Mouse (Mus musculus) spleen, postnatal 36 days (tissue): ENCODE data around the gene Pik3c2b.

Experiments
- DNase-seq, 2 experiments: peaks; one replicate each; pipeline ENCODE4 v3.0.0; 2022; ENCODE audit warnings: low spot score in 2 of 2, mixed read lengths in 1 of 2

Pik3c2b gene

DNA sequence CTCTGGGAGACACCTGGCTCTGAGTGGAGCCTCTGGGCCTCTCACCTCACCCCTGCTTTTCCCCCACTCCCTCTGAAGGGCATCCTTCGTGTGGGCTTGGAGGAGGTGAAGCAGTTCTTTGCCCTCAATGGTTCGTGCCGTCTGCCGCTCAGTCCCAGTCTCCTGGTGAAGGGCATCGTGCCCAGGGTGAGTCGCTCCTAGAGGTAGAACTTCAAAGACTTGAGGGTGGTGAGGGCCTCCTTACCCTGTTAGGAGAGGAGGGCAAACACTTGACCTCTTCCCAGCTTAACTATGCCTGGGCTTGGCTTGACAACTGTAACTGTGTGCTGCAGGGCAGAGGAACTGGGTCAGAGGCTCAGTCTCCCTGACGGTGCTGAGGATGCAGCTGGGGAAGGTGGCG is 46.0 kb downstream of the Pik3c2b start:
- no peak for DNase-seq

GRCm38 (mm10) chr1:133093719-133094118 is 48.3 kb downstream of the Pik3c2b start:
- no peak for DNase-seq

DNA sequence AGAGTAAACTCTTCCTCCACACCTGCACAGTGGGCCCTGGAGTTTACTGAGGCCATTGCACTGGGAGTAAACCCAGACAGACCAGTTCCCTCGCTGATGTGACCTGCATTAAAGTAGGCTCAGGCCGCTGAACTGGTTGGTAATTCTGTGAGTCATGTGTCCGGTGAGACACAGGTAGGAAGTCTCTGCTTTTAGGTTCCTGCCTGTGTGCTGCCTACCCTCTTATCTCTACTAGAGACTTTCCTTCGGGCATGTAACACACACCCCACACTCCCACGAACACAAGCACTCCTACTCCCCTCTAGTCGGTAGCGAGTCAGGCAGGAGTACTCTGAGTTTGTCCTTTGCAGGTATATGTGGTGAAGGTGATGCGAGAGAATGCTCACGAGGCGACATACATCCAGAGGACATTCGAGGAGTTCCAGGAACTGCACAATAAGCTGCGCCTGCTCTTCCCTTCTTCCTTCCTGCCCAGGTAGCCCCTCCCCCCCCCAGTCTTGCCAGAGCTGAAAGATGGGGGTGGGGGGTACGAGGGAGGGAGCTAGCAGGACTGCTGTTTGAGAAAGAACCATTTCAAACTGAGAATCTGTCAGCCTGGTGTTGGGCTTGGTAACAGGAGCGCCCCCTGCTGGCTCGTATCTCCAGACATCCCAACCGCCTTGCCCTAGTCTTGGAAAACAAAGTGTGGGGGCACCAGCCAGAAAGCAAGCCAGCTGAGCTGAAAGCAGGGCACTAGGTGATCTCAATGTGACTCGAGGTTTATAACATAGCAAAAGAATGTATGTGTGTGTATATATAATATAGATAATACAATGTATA is 55.7 kb downstream of the Pik3c2b start:
- DNase-seq, result peak; percentile 52 to 54

DNA sequence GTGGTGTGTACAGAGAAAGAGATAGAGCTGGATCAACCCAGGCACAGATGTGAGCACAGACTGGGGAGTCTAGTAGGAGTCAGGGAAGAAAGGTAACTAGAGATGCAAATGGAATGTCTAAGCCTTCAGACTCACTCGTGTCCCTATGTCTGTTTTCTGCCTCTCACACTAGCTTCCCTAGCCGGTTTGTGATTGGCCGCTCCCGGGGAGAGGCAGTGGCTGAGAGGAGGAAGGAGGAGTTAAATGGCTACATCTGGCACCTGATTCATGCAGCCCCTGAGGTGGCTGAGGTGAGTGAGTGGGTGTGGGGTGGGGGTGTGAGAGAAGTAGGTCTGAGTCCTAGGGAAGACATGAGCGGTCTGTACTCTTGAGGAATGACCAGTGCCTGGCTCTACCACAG is 56.6 kb downstream of the Pik3c2b start:
- no peak for DNase-seq

DNA sequence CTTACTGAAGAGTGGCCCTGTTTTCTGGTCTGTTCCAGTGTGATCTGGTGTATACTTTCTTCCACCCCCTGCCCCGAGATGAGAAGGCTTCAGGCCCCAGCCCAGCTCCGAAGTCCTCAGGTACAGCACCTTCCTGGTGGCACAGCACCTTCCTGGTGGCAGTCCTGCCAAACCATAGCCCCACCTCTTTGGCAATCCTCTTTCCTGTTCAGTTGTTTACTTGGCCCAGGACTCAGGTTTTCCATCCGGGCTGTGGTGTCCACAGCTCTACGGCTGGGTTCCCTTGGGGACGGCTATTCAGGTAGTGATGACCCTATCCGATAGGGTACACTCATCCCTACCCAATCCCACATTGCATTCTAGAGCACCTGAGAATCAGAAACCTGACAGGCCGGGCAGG is 57.8 kb downstream of the Pik3c2b start:
- no peak for DNase-seq

- no peak for DNase-seq
These were observed 58.4 kb downstream of the Pik3c2b start for GRCm38 (mm10) chr1:133103871-133104270.

GRCm38 (mm10) chr1:133116108-133116507 is 70.6 kb downstream of the Pik3c2b start:
- no peak for DNase-seq

- peak; percentile 15 to 53 for DNase-seq
These were observed 72.7 kb downstream of the Pik3c2b start for GRCm38 (mm10) chr1:133118127-133118526.

- no peak for DNase-seq
These were observed 73.4 kb downstream of the Pik3c2b start for GRCm38 (mm10) chr1:133118844-133119243.

DNA sequence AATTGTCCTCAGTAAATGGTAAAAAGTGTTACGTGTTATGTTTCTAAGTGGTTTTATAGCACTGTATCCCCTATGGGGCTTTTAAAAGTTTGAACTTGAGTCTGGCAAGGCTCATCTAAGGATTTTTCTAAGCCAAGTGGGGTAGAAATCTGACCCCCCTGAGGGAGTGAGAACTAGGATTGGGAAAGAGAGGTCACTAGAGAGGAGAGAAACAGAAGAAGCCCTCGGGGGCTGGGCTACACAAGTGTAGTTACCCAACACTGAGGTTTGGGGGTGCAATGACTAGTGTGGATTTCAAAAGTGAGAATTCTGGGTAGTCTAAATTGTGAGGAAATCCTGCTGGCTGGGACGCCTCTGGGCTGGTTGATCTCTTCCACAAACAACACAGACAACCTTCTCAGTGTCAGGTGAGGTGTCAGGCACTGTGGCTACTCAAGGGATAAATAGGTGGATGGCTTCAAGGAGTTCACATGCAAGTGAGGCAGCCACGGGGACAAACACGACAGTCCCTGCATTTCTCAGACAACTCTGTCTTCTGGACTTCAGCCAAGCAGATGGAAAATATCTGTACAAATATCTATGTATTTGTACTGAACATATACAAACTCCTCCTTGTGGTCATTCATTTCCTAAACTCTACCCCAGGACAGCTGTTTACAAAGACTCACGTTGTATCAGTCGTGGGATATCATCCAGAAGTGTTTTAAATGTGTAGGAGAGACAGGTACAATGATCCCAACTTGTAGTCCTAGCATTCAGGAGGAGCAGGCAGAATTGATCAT is 74.7 kb downstream of the Pik3c2b start:
- DNase-seq, result peak in 1 of 2 experiments; percentile 20

- DNase-seq, result no peak
These were observed 75.8 kb downstream of the Pik3c2b start for GRCm38 (mm10) chr1:133121246-133121645.

- DNase-seq, result no peak
These were observed 78.7 kb downstream of the Pik3c2b start for GRCm38 (mm10) chr1:133124137-133124536.

- DNase-seq, result no peak
These were observed 80.3 kb downstream of the Pik3c2b start for GRCm38 (mm10) chr1:133125640-133126364.

DNA sequence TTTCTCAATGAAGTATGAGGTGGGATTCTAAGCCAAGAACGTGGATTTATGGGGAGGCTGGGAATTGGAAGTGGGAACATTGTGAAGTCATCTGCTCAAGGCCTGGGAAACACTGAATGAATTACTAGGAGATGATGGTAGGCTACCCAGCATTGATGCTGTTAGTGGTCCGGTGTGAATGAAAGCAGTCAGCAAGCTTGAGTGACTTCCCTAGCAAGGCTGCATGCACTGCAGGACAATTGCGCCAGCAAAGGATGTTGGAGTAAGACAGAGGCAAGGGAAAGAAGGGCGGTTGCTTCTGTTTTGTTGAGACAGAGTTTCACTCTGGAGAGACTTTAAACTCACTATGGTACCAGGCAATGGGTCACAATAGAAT is 80.9 kb downstream of the Pik3c2b start:
- no peak for DNase-seq

GRCm38 (mm10) chr1:133127328-133127727 is 81.9 kb downstream of the Pik3c2b start:
- no peak for DNase-seq

- DNase-seq, result no peak
These were observed 84.2 kb downstream of the Pik3c2b start for GRCm38 (mm10) chr1:133129471-133130221.

- peak; percentile 100 for DNase-seq
These were observed 85.4 kb downstream of the Pik3c2b start, which contains the start of gene Ppp1r15b for GRCm38 (mm10) chr1:133130638-133131560. Gene Ppp1r15b, plus strand, starts transcription at chr1:133131143.

DNA sequence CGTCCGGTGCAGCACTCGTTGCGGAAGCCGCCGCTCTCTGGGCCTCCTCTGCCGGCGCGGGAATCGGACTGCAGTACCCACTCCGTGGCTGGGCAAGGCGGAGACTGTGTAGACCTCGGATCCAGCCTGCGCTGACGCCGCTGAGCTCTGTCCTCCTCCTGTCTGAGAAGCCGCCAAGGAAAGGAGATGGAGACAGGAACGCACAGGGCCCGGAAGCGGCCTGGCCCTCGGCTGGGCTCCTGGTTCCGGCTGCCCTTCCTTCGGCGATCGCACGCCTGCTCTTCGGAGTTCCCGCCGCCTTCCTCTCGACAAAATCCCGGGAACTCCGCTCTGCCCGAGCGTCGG is 86.1 kb downstream of the Pik3c2b start:
- no peak for DNase-seq

- DNase-seq, result peak; percentile 6 to 29
These were observed 86.5 kb downstream of the Pik3c2b start for GRCm38 (mm10) chr1:133131936-133132335.
